Mouse (Mus musculus) forebrain, embryonic 13.5 days (tissue): ENCODE measurements around the gene Bicral. TPM values are rescaled to one million over a fixed set of nuclear protein-coding genes. Genes with fewer than 3 reads are reported as not detected.

Source experiments
- ATAC-seq: fragments of 200-750 bp; cut with Nextera tagmentation; 2 replicates; pipeline ENCODE4 v1.8.0; 2017
- H3K27ac ChIP-seq: fragments of 300-500 bp; sonication (generic); 2 replicates; pipeline ENCODE4 v1.5.1; 2015; ENCODE audit warnings: inconsistent platforms, mild to moderate bottlenecking, moderate library complexity
- H3K27me3 ChIP-seq: fragments of 300-500 bp; sonication (generic); 2 replicates; pipeline ENCODE4 v1.6.1; 2015; ENCODE audit warnings: mild to moderate bottlenecking, inconsistent platforms
- H3K36me3 ChIP-seq: fragments of 300-500 bp; sonication (generic); 2 replicates; pipeline ENCODE4 v1.6.1; 2015; ENCODE audit warnings: mild to moderate bottlenecking, inconsistent platforms; ENCODE audit not compliant: poor library complexity, severe bottlenecking
- H3K4me1 ChIP-seq: fragments of 300-500 bp; sonication (generic); 2 replicates; pipeline ENCODE4 v1.6.1; 2015; ENCODE audit warnings: inconsistent platforms
- H3K4me2 ChIP-seq: fragments of 300-500 bp; sonication (generic); 2 replicates; pipeline ENCODE4 v1.6.1; 2015; ENCODE audit warnings: inconsistent platforms, mild to moderate bottlenecking, moderate library complexity
- H3K4me3 ChIP-seq: fragments of 300-500 bp; sonication (generic); 2 replicates; pipeline ENCODE4 v1.5.1; 2015; ENCODE audit warnings: mild to moderate bottlenecking, inconsistent platforms
- H3K9ac ChIP-seq: fragments of 300-500 bp; sonication (generic); 2 replicates; pipeline ENCODE4 v1.6.1; 2015; ENCODE audit warnings: mild to moderate bottlenecking, inconsistent platforms
- H3K9me3 ChIP-seq: fragments of 300-500 bp; sonication (generic); replicated peaks from 2 replicates; pipeline ENCODE4 v1.6.1; 2016; ENCODE audit warnings: inconsistent platforms
- WGBS: fragments of 180-500 bp; shearing (Covaris S2); methylation state at CpG from one replicate; pipeline ENCODE4 v1.1.7; 2015; 5-methylcytosine and 5-hydroxymethylcytosine counted together
- polyA plus RNA-seq: library from polyadenylated mRNA; unstranded; fragments of >200 nt; fragmentation: Nextera tagmentation; extraction: Ambion mirVana; gene quantifications from 2 replicates; pipeline ENCODE4 v1.2.1, GENCODE M21; 2015

The Bicral gene
- polyA plus RNA-seq, 1 experiment from 2014 or later, result 5.2 TPM

- no peak overlapping the region for H3K4me3 ChIP-seq
- ATAC-seq, result no peak
- WGBS, result 90% methylated on average over 4 of the region's 4 CpGs
- no peak overlapping the region for H3K9ac ChIP-seq
- H3K4me1 ChIP-seq, result 0 out of 2 replicates have a peak, but pooled peaks cover 2% of the 10 kb centered on the region
- H3K4me2 ChIP-seq, result no peak overlapping the region
- H3K9me3 ChIP-seq, result no peaks in the 10 kb centered on the region
- H3K27me3 ChIP-seq, result no peaks in the 10 kb centered on the region
- H3K36me3 ChIP-seq, result peaks cover 16% of the 10 kb centered on the region
- H3K27ac ChIP-seq, result no peak overlapping the region
These were observed 25.3 kb downstream of the Bicral start for GRCm38 (mm10) chr17:46832981-46833305.

- 85% methylated on average over 11 of the region's 11 CpGs for WGBS
- Histone ChIP-seq H3K27ac (no peak overlapping the region; the same call in 1 of the 2 replicates), H3K9me3 (no peaks in the 10 kb centered on the region), H3K4me1 (0 out of 2 replicates have a peak, but pooled peaks cover 2% of the 10 kb centered on the region), H3K4me2 (no peak overlapping the region), H3K27me3 (no peaks in the 10 kb centered on the region), H3K36me3 (peaks cover 19% of the 10 kb centered on the region), H3K4me3 (no peak overlapping the region), H3K9ac (no peak overlapping the region)
- no peak for ATAC-seq
These were observed 25.9 kb downstream of the Bicral start for GRCm38 (mm10) chr17:46832101-46832980.

GRCm38 (mm10) chr17:46829856-46830535 lies 28.3 kb downstream of the Bicral start:
- 0 out of 2 replicates have a peak, but pooled peaks cover 2% of the 10 kb centered on the region for H3K4me1 ChIP-seq
- no peaks in the 10 kb centered on the region for H3K9me3 ChIP-seq
- H3K9ac ChIP-seq, result no peak overlapping the region
- peaks cover 40% of the 10 kb centered on the region for H3K36me3 ChIP-seq
- H3K27me3 ChIP-seq, result no peaks in the 10 kb centered on the region
- no peak for ATAC-seq
- H3K4me2 ChIP-seq, result no peak overlapping the region
- H3K4me3 ChIP-seq, result no peak overlapping the region
- H3K27ac ChIP-seq, result no peak overlapping the region
- WGBS, result 89% methylated on average over 11 of the region's 11 CpGs

GRCm38 (mm10) chr17:46828935-46829334 lies 29.3 kb downstream of the Bicral start:
- WGBS, result 93% methylated on average over 3 of the region's 3 CpGs
- no peaks in the 10 kb centered on the region for H3K9me3 ChIP-seq
- peaks cover 51% of the 10 kb centered on the region for H3K36me3 ChIP-seq
- H3K27ac ChIP-seq, result no peak overlapping the region
- no peak overlapping the region for H3K4me2 ChIP-seq
- ATAC-seq, result no peak
- 0 out of 2 replicates have a peak, but pooled peaks cover 1% of the 10 kb centered on the region for H3K4me1 ChIP-seq
- H3K9ac ChIP-seq, result no peak overlapping the region
- H3K4me3 ChIP-seq, result no peak overlapping the region
- no peaks in the 10 kb centered on the region for H3K27me3 ChIP-seq

GRCm38 (mm10) chr17:46823091-46823490 lies 35.2 kb downstream of the Bicral start:
- Histone ChIP-seq H3K4me1 (no peaks in the 10 kb centered on the region), H3K27me3 (no peaks in the 10 kb centered on the region), H3K27ac (no peak overlapping the region), H3K36me3 (peaks cover 89% of the 10 kb centered on the region), H3K4me2 (no peak overlapping the region), H3K9me3 (no peaks in the 10 kb centered on the region), H3K9ac (no peak overlapping the region), H3K4me3 (no peak overlapping the region)
- WGBS, result 94% methylated on average over 8 of the region's 8 CpGs
- ATAC-seq, result no peak

GRCm38 (mm10) chr17:46820628-46821027 lies 37.7 kb downstream of the Bicral start:
- Histone ChIP-seq H3K36me3 (peaks cover 73% of the 10 kb centered on the region), H3K4me3 (no peak overlapping the region), H3K27me3 (no peaks in the 10 kb centered on the region), H3K9me3 (no peaks in the 10 kb centered on the region), H3K27ac (no peak overlapping the region), H3K4me2 (no peak overlapping the region), H3K9ac (no peak overlapping the region), H3K4me1 (no peaks in the 10 kb centered on the region)
- 96% methylated on average over 7 of the region's 7 CpGs for WGBS
- no peak for ATAC-seq

- Histone ChIP-seq H3K27ac (no peak overlapping the region), H3K9ac (no peak overlapping the region), H3K36me3 (peaks cover 57% of the 10 kb centered on the region), H3K4me1 (no peaks in the 10 kb centered on the region), H3K4me2 (no peak overlapping the region), H3K4me3 (no peak overlapping the region), H3K27me3 (no peaks in the 10 kb centered on the region), H3K9me3 (no peaks in the 10 kb centered on the region)
- ATAC-seq, result no peak
- 89% methylated on average over 12 of the region's 12 CpGs for WGBS
These were observed 40.5 kb downstream of the Bicral start for GRCm38 (mm10) chr17:46817734-46818158.

- Histone ChIP-seq H3K27ac (no peak overlapping the region), H3K36me3 (peaks cover 59% of the 10 kb centered on the region), H3K27me3 (no peaks in the 10 kb centered on the region), H3K4me3 (no peak overlapping the region), H3K4me1 (no peaks in the 10 kb centered on the region), H3K9me3 (no peaks in the 10 kb centered on the region), H3K4me2 (no peak overlapping the region), H3K9ac (peak overlapping the region; percentile 12; the same call in 1 of the 2 replicates)
- ATAC-seq, result no peak
- WGBS, result 72% methylated on average over 13 of the region's 13 CpGs
These were observed 42.0 kb downstream of the Bicral start for GRCm38 (mm10) chr17:46816306-46816705.

- peaks cover 52% of the 10 kb centered on the region for H3K36me3 ChIP-seq
- no peak overlapping the region for H3K4me3 ChIP-seq
- WGBS, result 88% methylated on average over 6 of the region's 6 CpGs
- H3K4me2 ChIP-seq, result no peak overlapping the region
- ATAC-seq, result no peak
- H3K27me3 ChIP-seq, result no peaks in the 10 kb centered on the region
- no peak overlapping the region for H3K27ac ChIP-seq
- H3K4me1 ChIP-seq, result no peaks in the 10 kb centered on the region
- H3K9ac ChIP-seq, result no peak overlapping the region
- no peaks in the 10 kb centered on the region for H3K9me3 ChIP-seq
These were observed 43.8 kb downstream of the Bicral start for GRCm38 (mm10) chr17:46814497-46814896.

GRCm38 (mm10) chr17:46813637-46814036 lies 44.6 kb downstream of the Bicral start:
- 91% methylated on average over 8 of the region's 8 CpGs for WGBS
- Histone ChIP-seq H3K4me3 (no peak overlapping the region), H3K27me3 (no peaks in the 10 kb centered on the region), H3K4me1 (no peaks in the 10 kb centered on the region), H3K27ac (no peak overlapping the region), H3K9me3 (no peaks in the 10 kb centered on the region), H3K4me2 (no peak overlapping the region), H3K36me3 (peaks cover 53% of the 10 kb centered on the region), H3K9ac (no peak overlapping the region)
- no peak for ATAC-seq

GRCm38 (mm10) chr17:46812442-46812841 lies 45.8 kb downstream of the Bicral start:
- H3K36me3 ChIP-seq, result peaks cover 60% of the 10 kb centered on the region
- H3K4me2 ChIP-seq, result no peak overlapping the region
- no peak overlapping the region for H3K4me3 ChIP-seq
- ATAC-seq, result no peak
- H3K9ac ChIP-seq, result no peak overlapping the region
- no peaks in the 10 kb centered on the region for H3K9me3 ChIP-seq
- no peaks in the 10 kb centered on the region for H3K4me1 ChIP-seq
- 90% methylated on average over 1 of the region's 1 CpGs for WGBS
- no peak overlapping the region for H3K27ac ChIP-seq
- no peaks in the 10 kb centered on the region for H3K27me3 ChIP-seq

- H3K4me1 ChIP-seq, result no peaks in the 10 kb centered on the region
- no peak overlapping the region for H3K9ac ChIP-seq
- no peak for ATAC-seq
- 81% methylated on average over 3 of the region's 3 CpGs for WGBS
- no peak overlapping the region for H3K27ac ChIP-seq
- no peak overlapping the region for H3K4me2 ChIP-seq
- H3K4me3 ChIP-seq, result no peak overlapping the region
- no peaks in the 10 kb centered on the region for H3K9me3 ChIP-seq
- peaks cover 76% of the 10 kb centered on the region for H3K36me3 ChIP-seq
- H3K27me3 ChIP-seq, result no peaks in the 10 kb centered on the region
These were observed 47.6 kb downstream of the Bicral start for GRCm38 (mm10) chr17:46810672-46811071.
